Mouse (Mus musculus) heart, postnatal 14 days (tissue): ENCODE measurements at regions not wholly inside any gene's neighbourhood (a gene's known extent, or its start where the extent isn't known, plus 50 kb on each side); places are given as distances from the start of the nearest gene placed in this dataset.

Experiments used
- DNase-seq, 2 experiments: peaks; one replicate each; pipeline ENCODE4 v3.0.0; 2021 to 2022
- intact Hi-C: fragments of 180-260 bp; cut with DNase I; formaldehyde crosslinking; loops from one replicate; pipeline ENCODE4 v1.15.1; 2025

DNA sequence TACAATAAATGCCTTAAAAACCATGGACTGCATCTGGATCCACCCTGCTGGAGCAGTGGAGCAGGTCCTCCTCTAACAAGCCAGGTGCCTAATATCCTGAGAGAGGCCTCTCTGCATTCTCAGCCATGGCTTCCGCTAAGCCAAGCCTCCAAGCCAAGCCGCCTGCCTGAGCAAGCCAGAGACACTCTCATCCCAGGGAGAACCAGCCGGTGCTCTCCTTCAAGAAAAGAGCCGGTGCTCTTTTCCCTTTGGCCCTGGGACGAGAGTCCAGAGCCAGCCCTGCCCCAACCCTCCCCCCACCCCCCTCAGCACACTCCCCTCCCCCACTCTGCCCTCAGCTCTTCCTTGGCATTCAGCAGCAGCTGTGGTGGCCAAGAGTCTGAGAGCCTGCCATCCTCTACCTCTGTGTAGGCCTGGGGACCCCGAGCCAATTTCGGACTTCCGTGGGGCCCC lies 56.3 kb upstream of the Cep85l start:
- intact Hi-C loops, result loop anchor here (2.0 to 5.0 kb wide), 3 partner anchors 37 to 71 kb away; partner anchors contain the start of gene Cep85l
- no peak for DNase-seq

DNA sequence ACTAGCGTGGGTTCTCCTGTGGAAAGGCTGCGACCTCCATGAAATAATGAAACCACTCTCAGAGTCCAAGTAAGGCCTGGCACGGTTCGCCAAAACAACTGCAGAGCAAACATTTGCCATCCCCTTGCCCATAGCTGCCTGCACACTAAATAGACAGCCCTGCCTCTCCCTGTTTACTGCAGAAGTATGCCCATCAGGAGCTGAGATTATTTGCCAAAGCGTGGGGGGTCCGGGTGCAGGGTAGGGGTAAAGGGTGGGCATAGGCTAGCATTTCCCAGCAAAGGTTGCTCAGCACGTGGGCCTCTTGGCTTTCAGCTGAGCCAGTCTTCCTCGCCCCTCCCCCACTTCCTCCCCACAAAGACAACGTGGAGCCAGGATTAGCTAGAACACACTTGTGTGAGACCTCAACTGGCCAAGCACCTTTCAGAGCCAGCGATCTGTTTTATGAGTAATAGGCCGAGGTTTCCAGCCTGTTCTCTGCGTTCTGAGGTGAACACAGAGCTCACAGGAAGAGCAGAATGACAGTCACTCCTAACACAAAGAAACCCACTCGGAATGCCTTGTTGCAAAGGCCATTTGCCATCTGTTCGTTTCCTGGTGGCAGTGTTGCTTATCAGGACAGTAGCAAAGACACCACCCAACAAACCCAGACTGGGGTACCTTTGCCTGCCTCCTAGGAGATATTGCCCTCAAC lies 55.6 kb upstream of the Cep85l start:
- intact Hi-C loops, result loop anchor here (2.0 to 5.0 kb wide), 2 partner anchors 21 to 72 kb away; no protein-coding TSS in a partner anchor
- peak; percentile 86 to 87 for DNase-seq

- DNase-seq, result no peak
- intact Hi-C loops, result loop anchor here (2.0 to 5.0 kb wide), 2 partner anchors 20 to 73 kb away; no protein-coding TSS in a partner anchor
Measured at GRCm38 (mm10) chr10:53434376-53435171, 54.8 kb upstream of the Cep85l start.

- intact Hi-C loops, result no loop called here
- no peak for DNase-seq
Measured at GRCm38 (mm10) chr10:53432794-53433193, 53.0 kb upstream of the Cep85l start.

GRCm38 (mm10) chr10:53429539-53430344 lies 50.0 kb upstream of the Cep85l start:
- no peak for DNase-seq
- intact Hi-C loops, result no loop called here
